Mouse (Mus musculus) ZHBTc4 (cell line): ENCODE results near the gene Faap20.
"Not testable (repeated sequence)": the region's sequence is repeated elsewhere in the genome, so short reads cannot be mapped to it uniquely, and the experiment has no call there.

Experiments used
- DNase-seq: peaks from one replicate; pipeline ENCODE4 v3.0.0-alpha.2; 2011; ENCODE audit warnings: low read depth, low spot score

The Faap20 gene

DNA sequence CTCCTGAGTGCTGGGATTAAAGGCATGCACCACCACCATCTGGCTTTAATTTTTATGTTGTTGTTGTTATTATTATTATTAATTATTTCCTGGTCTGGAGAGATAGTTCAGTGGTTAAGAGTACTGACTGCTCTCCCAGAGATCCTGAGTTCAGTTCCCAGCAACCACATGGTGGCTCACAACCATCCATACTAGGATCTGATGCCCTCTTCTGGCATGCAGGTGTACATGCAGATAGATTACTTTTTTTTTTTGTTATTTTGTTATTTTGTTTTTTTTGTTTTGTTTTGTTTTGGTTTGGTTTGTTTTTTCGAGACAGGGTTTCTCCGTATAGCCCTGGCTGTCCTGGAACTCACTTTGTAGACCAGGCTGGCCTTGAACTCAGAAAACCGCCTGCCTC is 1.5 kb upstream of the Faap20 start:
- not testable (repeated sequence) for DNase-seq

DNA sequence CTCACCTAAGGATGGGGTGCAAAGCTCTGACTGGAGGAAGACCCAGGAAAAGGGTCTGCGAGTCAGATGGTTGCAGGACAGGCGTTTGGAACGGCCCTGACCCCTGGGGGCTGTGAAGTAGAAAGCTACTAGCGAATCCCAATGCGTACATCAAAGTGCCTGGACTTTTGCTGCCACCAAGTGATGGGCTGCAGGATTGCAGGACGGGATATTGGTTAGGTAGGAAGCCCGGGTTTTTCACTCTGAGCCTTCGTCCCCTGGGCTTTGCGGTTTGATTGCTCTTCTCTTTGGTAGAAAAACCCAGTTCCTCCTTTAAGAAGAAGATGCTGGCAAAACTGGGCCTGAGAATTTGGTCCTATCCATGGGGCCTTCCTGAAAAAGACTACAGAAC is 350 bp upstream of the Faap20 start:
- peak; percentile 95 for DNase-seq

DNA sequence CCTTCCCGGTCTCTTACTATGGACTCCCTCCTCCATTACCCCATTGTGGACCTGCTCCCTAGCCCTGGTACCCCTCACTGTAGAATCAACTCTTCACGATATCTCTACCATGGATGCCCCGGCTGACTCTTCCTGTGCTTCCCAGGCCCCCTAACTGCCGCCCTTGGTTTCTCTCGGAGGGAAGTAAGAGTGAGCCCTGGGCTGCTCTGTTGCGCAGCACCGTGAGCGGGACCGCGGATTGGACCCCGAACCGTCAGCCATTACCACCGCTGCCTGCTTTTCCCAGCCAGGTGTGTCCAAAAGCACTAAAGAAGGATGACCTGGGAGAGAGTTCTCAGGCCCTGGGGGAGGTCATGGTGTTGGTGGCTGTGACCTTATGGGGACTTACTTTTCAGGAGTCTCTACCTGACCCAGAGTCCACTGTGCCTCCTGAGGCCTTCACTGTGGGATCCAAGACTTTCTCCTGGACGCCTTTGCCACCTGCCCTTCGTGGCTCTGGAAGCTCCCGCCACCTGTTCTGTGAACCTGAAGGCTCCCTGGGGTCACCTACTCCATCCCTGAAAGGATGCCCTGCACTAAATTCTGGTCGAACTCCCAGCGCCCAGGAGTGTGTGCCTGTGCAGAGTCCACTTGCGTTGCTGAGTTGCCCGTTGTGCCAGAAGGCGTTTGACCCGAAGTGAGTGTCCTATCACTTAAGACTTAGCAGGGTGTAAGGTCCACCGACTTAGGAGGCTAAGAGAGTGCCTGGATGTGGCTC is 937 bp downstream of the Faap20 start:
- DNase-seq, result peak; percentile 39

DNA sequence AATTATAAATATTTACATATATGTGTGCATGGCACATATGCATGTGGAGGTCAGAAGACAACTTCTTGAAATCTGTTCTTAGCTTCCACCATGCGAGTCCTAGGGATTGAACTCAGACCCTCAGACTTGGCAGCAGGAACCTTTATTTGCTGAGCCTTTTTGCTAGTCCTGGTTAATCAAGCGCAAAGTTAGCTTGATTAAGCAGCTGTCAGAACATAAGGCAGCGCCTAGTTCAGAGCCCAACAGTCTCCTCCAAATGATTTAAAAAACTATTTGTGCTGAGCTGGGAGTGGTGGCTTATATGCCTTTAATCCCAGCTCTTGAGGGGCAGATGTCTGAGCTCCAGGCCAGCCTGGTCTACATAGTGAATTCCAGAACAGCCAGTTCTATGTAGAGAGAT is 1.5 kb downstream of the Faap20 start:
- DNase-seq, result no peak

DNA sequence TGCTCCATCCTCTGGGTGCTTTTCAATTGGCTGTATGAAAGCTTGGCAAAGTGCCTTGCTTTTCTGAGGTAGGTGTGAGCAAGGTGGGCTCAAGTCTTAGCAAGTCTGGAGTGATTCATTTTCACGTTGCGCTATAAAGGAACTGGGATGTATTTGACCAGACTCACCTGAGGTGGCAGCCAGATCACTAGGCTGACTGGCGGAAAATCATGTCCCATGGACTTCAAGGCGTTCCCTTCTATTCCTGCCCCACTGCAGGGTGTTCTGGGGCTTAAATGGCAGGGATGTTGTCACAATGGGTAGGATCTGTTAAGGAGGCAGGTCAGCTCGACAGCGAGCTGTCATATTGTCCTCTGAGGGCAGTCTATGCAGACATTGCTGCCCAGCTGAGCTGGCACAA is 2.7 kb downstream of the Faap20 start:
- DNase-seq, result no peak

DNA sequence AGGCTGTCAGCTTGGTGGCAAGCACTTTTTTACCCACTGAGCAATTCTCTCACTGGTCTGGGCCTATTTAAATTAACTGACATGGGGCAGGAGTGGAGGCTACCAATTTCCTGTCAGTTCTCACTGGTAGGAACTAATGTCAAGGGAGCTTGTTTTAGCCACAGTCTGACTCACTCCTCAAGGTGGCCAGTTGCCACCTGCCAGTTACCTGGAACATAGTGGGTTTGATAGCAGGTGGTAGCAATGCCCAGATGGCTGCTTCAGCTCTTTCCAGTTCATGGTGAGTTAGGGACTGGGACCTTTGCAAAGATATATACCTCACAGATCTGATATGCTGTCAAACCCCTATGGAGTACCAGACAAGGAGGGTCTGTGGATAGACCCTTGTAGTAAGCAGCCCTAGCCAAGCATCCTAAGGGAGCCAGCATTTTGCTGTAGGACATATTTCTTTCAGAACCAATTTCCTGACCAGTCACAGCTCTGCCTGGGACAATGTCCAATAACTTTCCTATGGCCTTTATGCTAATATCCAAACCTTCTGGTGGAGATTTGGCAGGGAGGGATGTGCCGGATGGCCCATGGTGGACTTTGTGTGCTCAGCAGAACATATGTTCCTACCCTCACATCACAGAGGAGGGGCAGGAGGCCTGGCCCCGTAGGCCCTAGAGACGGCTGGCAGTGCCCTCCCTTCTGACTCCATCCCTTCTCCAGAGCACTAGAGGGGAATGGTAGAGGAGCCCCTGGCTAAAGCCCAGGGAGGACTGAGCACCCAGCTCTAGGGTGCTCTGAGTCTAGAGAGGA is 15.1 kb downstream of the Faap20 start:
- DNase-seq, result no peak

DNA sequence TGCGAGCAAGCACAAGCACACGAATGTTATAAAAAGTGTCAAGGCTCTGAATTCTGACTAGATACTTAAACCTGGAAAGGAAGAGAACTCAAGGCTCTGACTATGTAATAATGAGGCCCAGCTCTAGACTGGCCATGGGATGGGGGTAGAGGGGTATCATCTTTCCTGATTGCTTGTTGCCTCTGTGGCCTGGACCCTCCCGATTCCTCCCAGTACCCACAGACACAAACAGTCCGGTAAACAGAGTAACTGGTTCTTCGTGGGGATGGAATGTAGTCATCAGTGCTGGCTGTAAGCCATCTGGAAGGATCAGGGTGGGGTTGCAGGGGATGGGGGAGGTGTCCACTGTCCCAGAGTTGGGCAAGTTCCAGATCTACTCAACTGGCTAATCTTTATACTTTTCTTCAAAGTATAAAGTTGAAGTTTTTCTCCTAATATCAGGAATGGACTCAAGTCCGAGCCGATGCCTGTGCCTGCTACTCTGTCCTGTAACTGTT is 17.5 kb downstream of the Faap20 start:
- DNase-seq, result no peak

DNA sequence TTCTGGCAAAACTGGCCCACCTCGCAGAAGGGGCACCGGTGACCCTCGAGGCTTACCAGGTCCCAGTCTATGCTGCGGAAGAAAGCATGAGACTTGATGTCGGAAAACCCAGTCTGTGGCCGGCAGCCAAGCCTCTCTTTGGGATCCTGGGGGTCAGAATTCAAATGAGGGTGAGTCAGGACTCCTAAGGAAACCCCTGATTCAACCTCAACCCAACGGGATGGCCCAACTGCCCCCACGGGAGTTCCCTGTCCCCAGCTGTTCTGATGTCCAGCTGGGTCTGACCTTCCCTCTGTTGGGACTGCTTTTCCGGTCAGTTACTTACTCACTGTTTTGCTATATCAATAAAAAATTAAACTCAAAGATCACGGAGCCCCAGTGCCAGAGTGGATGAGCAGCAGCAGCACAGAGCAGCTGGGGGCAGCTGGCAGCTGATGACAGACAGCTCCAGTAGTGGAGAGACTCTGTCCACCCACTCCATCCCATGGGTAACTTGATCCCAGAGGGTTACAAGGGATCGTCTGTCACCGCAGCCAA is 18.1 kb downstream of the Faap20 start:
- DNase-seq, result no peak

DNA sequence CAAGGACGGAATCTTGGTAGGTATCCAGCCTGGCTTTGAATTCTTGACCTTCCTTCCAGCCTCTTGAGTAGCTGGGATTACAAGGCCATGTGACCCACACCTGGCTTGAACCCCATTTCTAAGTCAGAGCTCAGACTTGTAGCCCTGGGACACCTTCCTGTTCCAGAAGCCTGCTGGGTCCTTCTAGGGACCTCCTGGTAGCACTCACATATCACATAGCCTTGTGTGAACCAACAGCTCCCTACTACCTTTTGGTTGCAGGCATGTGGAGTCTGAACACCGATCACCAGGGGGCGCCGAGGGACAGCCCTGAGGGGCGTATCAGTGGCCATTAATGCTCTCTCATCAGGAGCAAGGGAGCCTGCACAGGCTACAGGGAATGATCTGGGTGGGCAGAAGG is 18.8 kb downstream of the Faap20 start:
- peak; percentile 68 for DNase-seq

DNA sequence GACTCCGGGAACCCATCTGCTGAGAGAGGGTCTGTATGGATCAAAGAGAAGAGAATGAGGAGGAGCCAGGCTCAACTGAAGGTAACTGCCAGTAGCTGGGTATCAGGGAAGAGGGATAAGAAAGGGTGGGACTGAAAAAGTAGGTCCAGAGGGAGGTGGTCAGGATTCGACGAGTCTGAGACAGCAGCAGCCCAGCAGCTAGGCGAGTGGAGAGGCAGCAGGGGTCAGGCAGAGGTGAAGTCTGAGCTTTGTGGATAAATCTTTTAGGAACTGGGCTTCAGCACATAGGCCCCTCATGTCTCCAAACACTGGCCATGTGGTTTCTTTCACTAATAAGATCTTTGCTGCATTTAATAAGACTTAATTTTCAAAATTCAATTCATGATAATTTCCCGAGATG is 24.8 kb downstream of the Faap20 start:
- no peak for DNase-seq

DNA sequence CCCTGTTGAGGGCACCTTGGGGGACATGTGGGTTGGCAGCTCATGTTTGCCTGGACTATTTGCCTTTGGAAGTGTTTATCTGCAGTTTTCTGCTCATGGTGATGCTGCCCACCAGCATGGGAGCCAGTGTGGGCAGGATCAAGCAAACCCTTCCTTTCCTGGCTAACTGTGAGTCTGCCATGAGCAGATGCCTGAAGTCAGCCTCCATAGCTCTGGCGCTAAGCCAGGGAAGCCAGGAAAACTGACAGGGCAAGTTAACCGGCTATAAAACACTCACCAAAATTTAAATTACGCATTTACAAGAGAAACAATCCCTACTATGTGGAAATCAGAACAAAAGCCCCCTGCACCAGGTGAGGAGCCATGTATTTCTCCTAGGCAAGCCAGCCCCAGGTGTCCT is 25.2 kb downstream of the Faap20 start:
- no peak for DNase-seq

DNA sequence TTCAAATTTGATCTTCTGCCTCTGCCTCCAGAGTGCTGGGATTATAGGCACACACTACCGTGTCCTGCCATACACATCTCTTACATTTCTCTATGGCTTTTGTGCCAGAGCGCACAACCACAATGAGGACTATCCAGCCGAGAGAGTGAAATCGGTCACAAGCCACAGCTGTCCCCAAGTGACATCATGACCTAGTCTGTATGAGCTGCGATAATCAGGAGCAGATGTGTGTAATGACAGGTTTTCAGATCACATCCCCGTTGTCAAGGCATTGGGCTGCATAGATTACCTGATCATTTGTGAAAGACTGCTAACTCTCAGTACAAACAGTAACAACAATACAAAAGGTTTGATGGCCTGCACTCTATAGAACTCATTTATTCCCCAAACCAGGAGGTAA is 28.4 kb downstream of the Faap20 start:
- no peak for DNase-seq

DNA sequence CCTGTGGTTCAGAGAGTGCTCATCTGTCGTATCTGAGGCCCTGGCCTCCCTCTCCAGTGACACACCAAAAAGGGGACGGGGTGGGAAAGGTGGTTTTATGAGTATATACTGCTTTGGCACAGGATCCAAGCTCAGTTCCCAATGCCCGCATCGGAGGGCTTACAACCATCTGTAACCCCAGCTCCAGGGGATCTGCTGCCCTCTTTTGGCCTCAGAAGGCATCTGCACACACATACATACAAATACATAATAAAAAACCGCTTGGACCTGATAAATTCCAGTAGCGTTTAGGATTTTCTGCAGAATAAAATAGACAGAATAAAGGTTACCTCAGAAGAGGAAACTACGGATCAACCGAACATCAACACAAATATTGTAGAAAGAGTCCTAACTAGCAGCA is 29.5 kb downstream of the Faap20 start:
- peak; percentile 60 for DNase-seq

DNA sequence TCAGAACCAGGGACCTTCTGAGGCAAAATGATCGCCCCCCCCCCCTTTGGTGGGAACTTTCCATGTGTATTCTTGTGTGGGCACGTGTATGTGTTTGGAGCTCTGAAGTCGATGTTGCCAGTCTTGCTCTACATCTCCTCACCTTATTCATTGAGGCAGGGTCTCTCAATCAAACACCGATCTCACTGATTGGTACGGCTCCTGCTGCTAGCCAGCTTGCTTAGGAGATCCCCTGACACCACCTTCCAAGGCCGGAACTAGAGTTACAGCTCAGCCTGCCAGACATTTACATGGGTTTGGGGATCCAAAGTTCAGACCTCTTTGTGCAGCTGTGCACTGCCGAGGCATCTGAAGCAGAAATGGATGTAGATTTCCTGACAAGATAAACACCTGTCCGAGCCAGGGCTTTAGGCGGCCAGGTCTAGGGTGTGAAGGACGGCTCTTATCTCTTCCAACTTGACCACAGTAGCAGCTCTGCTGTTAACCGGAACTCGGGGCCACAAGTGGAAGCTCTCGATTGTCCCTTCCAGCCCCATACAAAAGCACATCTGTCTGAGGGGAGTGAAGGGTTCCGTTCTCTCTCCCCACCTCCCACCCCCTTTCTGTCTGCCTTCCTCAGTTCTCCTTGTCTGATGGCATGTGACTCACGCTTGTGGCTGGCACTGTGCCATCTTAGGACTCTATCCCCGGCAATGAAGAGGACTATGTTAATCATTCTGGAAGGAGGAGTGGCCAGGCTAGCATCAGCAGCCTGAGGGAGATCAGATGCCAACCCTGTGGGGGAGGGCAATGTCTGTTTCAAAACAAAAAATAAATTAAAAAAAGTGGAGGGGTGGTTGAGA is 30.5 kb downstream of the Faap20 start:
- DNase-seq, result peak; percentile 70

DNA sequence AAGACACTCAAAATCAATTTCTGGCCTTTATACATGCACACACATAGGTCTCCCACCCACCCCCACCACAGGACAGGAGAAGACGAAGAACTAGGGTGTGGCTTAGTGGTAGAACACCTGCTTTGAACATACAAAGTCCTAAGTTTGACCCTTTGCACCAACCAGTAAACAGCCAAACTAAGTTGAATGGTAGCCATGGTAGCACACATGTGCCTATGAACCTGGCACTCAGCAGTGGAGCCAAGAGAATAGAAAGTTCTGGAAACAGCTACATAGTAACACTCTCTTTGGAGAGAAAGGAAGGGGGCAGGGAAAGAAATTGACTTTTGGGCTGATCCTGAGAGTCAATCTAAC is 31.1 kb downstream of the Faap20 start:
- no peak for DNase-seq

DNA sequence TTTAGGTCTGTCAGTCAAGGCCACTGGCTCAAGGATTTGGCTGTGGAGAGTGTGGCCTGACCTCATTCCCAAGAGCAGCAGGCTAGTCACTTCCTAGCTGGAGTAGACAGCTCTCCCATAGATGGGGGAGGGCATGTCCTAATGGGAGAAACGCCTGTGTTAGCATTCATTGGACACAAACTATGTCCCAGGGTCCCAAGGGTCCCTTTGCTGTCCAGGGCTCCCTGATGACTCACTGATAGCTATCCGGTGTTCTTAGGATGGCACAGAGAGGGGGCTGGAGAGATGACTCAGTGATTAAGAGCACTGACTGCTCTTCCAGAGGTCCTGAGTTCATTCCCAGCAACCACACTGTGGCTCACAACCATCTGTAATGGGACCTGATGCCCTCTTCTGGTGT is 31.6 kb downstream of the Faap20 start:
- no peak for DNase-seq

DNA sequence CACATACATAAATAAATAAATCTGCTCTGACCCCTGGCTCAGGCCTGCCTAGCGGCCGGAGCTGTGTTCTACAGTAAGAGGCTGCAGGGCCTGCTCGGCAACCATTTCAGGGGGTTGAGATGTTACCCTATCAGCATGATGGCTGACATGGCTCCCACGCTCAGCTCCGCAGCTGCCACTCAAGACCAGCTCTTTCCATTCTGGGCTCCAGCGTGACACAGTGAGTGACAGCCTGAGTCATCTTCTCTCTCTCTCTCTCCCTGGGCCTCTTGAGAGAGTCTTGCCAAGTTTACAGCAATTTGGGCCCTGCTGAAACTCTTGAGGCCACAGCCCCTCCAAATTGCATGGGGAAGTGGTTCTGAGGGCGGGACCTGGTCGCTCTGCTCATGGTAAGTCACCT is 32.0 kb downstream of the Faap20 start:
- DNase-seq, result no peak

DNA sequence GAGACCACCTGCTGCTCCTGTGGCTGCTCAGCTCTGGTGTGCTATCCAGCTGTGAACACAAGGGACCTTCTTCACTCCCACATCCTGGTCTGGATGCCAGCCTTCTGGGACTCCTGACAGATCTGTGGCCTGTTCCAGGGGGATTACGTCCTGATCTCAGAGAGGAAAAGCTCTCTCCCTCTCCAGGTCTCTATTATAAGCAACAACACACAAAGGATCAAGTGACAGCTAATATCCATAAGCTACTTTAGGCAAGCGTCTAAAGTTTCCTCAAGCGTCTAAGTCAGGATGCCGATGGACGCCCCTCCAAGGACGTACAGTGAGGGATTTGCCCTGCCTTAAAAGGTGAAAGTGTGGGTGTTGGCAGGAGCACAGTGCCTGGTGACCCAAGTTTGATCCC is 32.6 kb downstream of the Faap20 start:
- no peak for DNase-seq

DNA sequence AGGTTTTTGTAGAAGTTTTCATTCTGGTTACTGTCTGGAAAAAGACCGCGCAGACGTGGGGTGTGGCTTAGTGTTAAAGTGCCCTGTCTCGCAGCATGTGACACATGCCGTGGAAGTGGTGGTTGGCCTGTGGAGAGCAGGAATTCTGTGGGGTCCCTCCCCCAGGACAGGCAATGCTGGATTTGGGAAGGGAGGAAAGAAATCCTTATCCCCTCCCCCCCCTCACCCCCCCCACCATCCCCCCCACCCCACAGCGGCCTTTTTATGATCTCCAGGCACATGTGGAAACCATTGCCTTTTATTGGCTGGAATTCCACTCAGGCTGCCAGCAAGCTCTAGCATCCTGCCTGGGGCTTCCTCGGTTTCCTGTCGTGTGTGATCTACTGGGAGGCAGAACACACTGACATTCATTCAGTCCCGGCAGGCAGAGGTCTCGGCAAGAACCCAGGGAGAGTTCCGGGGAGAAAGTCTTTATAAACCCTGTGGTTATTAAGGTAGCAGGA is 33.5 kb downstream of the Faap20 start:
- DNase-seq, result no peak

DNA sequence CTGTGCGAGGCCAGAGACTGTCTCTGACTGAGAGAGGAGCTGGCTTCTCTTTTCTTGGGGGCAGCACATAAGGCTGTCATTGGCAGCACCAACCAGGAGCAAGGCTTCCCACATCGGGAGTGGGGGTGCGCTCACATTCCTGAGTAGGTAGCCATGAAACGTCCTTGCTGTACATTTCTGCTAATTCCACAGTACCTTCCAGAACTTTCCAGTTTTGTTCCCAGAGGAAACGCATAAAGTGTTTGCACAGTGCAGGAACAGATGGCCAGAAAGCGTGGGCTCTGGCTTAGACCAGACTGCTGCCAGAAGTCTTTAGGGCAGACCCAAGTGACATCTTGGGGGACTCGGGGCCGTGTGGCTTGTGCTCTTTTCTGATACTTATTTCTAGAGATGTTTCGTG is 34.0 kb downstream of the Faap20 start:
- no peak for DNase-seq

DNA sequence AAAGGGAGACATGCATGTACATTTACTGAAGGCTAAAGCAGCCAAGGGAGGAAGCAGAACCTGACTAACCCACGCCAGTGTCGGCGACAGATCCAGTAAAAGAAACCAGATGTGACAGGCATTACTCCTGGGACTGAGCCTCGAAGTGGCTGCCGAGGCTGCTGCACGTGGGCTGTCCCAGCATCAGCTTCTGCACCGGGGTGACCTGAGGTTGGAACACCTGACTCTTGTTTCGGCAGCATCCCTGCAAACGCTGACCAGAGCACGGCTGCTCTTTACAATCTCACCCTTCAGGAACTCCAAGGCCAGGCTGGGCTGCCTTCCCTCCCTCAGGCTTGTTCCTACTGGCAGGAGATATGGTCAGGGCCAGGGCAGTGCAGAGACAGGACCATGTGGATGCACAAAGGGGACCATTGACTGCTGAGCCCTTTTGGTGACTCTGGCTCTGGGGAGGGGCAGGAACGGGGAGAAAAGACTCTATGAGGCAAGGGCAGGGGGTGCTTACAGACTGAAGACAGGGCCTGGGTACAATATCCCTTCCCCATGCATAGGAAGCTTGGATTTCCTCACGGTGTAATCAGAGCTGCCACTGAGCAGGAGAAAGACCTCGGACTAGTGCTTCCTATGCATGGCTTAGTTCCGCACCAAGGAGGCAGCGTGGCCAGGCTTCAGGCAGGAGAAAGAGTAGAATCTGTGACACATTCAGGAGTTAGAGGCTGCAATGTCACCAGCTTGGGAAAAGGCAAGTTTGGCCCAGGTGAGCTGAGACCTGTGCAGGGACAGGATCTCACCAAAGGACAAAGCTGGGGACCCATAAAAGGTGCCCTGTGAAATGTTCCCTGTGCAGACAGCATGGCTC is 35.1 kb downstream of the Faap20 start:
- DNase-seq, result no peak
